Mouse (Mus musculus) mouse embryonic stem cell (cell line): ENCODE measurements around the gene Cst7.

Experiments
- in situ Hi-C, 2 experiments: fragments of 300-500 bp; cut with MboI; formaldehyde crosslinking; loops; 1 replicate in 1 of 2; 3 replicates in 1 of 2; pipeline ENCODE4 v1.14.3; 2019 to 2020; ENCODE audit warnings: low sequenced_read_pairs in 2 of 2, low pct_unique_long_range_greater_than_20kb in 1 of 2, mixed read lengths in 1 of 2; ENCODE audit not compliant: unreplicated experiment in 1 of 2

Gene Cst7

GRCm38 (mm10) chr2:150610097-150610496, 39.9 kb downstream of the Cst7 start:
- in situ Hi-C loops, result loop anchor here (5.0 kb wide), 1 partner anchor 62 kb away; no protein-coding TSS in a partner anchor

GRCm38 (mm10) chr2:150621698-150622097, 51.5 kb downstream of the Cst7 start:
- in situ Hi-C loops, result no loop called here

DNA sequence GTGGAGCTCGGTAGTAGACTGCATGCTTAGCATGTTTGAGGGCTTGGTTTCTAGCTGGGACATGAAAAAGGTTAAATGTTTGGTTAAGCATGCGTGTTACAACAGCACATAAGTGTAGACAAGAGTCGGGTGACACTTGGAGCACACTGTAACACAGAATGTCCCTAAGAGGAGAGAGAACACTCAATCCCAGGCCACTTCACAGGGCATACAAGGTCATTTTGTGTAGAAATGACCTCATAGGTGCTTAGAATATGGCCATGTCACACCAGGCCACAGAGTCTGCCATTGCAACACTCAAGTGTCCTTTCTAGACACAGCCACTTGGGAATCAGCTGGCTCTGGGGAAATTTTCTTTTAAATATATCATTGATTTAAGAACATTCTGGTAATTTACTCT, 53.7 kb downstream of the Cst7 start:
- in situ Hi-C loops, result no loop called here

DNA sequence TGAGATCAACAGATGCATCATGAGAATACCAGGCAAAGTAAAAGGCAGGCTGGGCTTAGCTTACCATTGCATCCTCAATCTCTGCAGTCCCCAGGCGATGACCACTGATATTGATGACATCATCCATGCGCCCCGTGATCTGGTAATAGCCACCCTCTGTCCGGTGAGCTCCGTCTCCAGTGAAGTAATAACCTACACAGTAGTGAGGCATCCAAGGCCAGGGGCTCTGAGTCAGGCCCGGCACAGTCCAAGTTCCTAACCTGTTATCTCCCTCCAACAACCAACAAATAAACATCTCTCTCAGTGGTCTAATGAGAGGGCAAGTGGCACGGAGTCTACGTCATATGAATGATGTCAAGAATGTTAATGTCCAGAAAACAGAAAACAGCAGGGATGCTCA, 54.7 kb downstream of the Cst7 start:
- in situ Hi-C loops, result no loop called here

GRCm38 (mm10) chr2:150627140-150627539, 56.9 kb downstream of the Cst7 start:
- in situ Hi-C loops, result no loop called here
